Mouse (Mus musculus) left cerebral cortex, postnatal 4 days (tissue): ENCODE data around the gene Tgds. TPM values are rescaled to one million over a fixed set of nuclear protein-coding genes. Genes with fewer than 3 reads are reported as not detected.
"Not testable (repeated sequence)": the region's sequence is repeated elsewhere in the genome, so short reads cannot be mapped to it uniquely, and the experiment has no call there.

Experiments
- DNase-seq: peaks from one replicate; pipeline ENCODE4 v3.0.0-alpha.2; 2022
- intact Hi-C: fragments of 180-260 bp; cut with DNase I; formaldehyde crosslinking; loops from one replicate; pipeline ENCODE4 v1.15.1; 2025
- total RNA-seq, 2 experiments: library from RNA; stranded (reverse); gene quantifications; 2 replicates each; pipeline ENCODE4 v1.2.3; 2021

Gene Tgds
- total RNA-seq, 2 experiments from 2014 or later = 7.9 to 10.3 TPM

GRCm38 (mm10) chr14:118136744-118137452, 4.3 kb upstream of the Tgds start, which contains the start of gene Gpr180:
Gene Gpr180, plus strand, starts transcription at chr14:118137158.
- intact Hi-C loops = loop anchor here (10.0 kb wide), 1 partner anchor 132 kb away; no protein-coding TSS in a partner anchor
- peak; percentile 99 for DNase-seq

GRCm38 (mm10) chr14:118131931-118132641, 469 bp downstream of the Tgds start:
- intact Hi-C loops = loop anchor here (10.0 kb wide), 1 partner anchor 127 kb away; no protein-coding TSS in a partner anchor
- no peak for DNase-seq

GRCm38 (mm10) chr14:118131472-118131871, 1.1 kb downstream of the Tgds start:
- no peak for DNase-seq
- intact Hi-C loops = loop anchor here (10.0 kb wide), 1 partner anchor 127 kb away; no protein-coding TSS in a partner anchor

- intact Hi-C loops = no loop called here
- no peak for DNase-seq
Observed at GRCm38 (mm10) chr14:118126301-118126700, 6.3 kb downstream of the Tgds start.

- intact Hi-C loops = no loop called here
- DNase-seq = no peak
Observed at GRCm38 (mm10) chr14:118124771-118125170, 7.8 kb downstream of the Tgds start.

- DNase-seq = no peak
- intact Hi-C loops = no loop called here
Observed at GRCm38 (mm10) chr14:118124129-118124528, 8.4 kb downstream of the Tgds start.

GRCm38 (mm10) chr14:118113116-118113515, 19.4 kb downstream of the Tgds start:
- no peak for DNase-seq
- intact Hi-C loops = no loop called here

- DNase-seq, intact Hi-C loops: not testable (repeated sequence)
Observed at GRCm38 (mm10) chr14:118107479-118107878, 25.1 kb downstream of the Tgds start.

- intact Hi-C loops = no loop called here
- no peak for DNase-seq
Observed at GRCm38 (mm10) chr14:118101227-118101990, 31.1 kb downstream of the Tgds start.

GRCm38 (mm10) chr14:118098265-118098664, 34.3 kb downstream of the Tgds start:
- intact Hi-C loops = no loop called here
- DNase-seq = no peak

- intact Hi-C loops = no loop called here
Observed at GRCm38 (mm10) chr14:118089806-118090392, 42.7 kb downstream of the Tgds start.

GRCm38 (mm10) chr14:118089215-118089805, 43.2 kb downstream of the Tgds start:
- DNase-seq = peak; percentile 95
- intact Hi-C loops = no loop called here

More at GRCm38 (mm10) chr14:118089806-118090392, 42.7 kb downstream of the Tgds start:
- no peak for DNase-seq

GRCm38 (mm10) chr14:118088437-118089207, 43.9 kb downstream of the Tgds start:
- intact Hi-C loops = no loop called here
- no peak for DNase-seq

- no peak for DNase-seq
- intact Hi-C loops = no loop called here
Observed at GRCm38 (mm10) chr14:118086271-118087035, 46.1 kb downstream of the Tgds start.

GRCm38 (mm10) chr14:118083851-118084250, 48.7 kb downstream of the Tgds start:
- no peak for DNase-seq
- intact Hi-C loops = no loop called here

GRCm38 (mm10) chr14:118080606-118081005, 51.9 kb downstream of the Tgds start:
- no peak for DNase-seq
- intact Hi-C loops = no loop called here

- DNase-seq = no peak
- intact Hi-C loops = no loop called here
Observed at GRCm38 (mm10) chr14:118070100-118070499, 62.5 kb downstream of the Tgds start.

- intact Hi-C loops = no loop called here
- DNase-seq = no peak
Observed at GRCm38 (mm10) chr14:118069439-118070079, 63.0 kb downstream of the Tgds start.
